Comparison of ENCODE assay signal across 11 mouse cellular contexts in the genomic region with DNA sequence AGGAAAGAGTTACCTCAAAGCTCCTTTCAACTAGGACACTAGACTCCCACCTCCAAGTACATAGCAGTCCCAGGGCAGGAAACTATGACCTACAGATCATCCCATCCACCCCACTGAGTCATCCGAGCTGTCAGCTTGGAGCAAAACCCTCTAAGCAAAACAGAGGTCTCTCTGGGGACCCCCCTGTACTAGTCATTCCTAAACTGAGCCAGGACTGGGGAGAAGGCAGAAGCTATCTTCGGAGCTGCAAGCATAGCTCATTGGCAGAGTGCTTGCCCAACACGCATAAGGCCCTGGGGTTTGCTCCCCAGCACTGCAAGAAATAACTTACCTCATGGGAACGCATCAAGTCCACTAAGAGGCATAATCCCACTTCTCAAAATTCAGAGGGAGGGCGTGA. TPM values are rescaled to one million over a fixed set of nuclear protein-coding genes. Genes with fewer than 3 reads are reported as not detected.
DNase-seq lines count a peak whose midpoint lies in the region; ATAC-seq lines count a peak whose summit lies in the region.
"Had no signal": no experiment of that assay in that cellular context is flagged by ENCODE, and none has a peak within 500 bp of the region (broad histone marks: within the 10 kb centered on the region; RNA-seq: fewer than 3 reads in every experiment).

No protein-coding gene starts in this region.

- peaks cover 29% of the 10 kb centered on the region for H3K4me1 ChIP-seq in forebrain, embryonic 14.5 days (ENCODE audit: control insufficient read depth, insufficient read depth, low read length)
- H3K4me1 ChIP-seq in forebrain, embryonic 12.5 days = peaks cover 36% of the 10 kb centered on the region
- peaks cover 28% of the 10 kb centered on the region for H3K4me1 ChIP-seq in lung, embryonic 16.5 days (replicated peaks; ENCODE audit: control insufficient read depth, insufficient read depth, low read length)

- no peaks in the 10 kb centered on the region for H3K27me3 ChIP-seq in forebrain, embryonic 14.5 days (replicated peaks; ENCODE audit: control insufficient read depth, insufficient read depth, low read length)
- H3K27me3 ChIP-seq in forebrain, embryonic 12.5 days = no peaks in the 10 kb centered on the region
- H3K27me3 ChIP-seq in lung, embryonic 16.5 days (ENCODE audit: control insufficient read depth, insufficient read depth, low read depth, low read length) = no peaks in the 10 kb centered on the region

- peaks cover 46% of the 10 kb centered on the region for H3K36me3 ChIP-seq in forebrain, embryonic 14.5 days (ENCODE audit: control insufficient read depth, insufficient read depth, low read length)
- H3K36me3 ChIP-seq in forebrain, embryonic 12.5 days (replicated peaks) = peaks cover 52% of the 10 kb centered on the region
- H3K36me3 ChIP-seq in lung, embryonic 16.5 days (ENCODE audit: control insufficient read depth, insufficient read depth, low read length) = peaks cover 28% of the 10 kb centered on the region

- ATAC-seq in forebrain, embryonic 14.5 days = no peak
- ATAC-seq in forebrain, embryonic 12.5 days (ENCODE audit: low FRiP score) = no peak
- no peak for ATAC-seq in lung, embryonic 16.5 days (ENCODE audit: low read depth)
- ATAC-seq: inflammation-experienced regulatory T-cells, adult 6 months had no signal

- WGBS in forebrain, embryonic 14.5 days = 90% methylated on average over 5 of the region's 5 CpGs
- WGBS in forebrain, embryonic 12.5 days = 90% methylated on average over 5 of the region's 5 CpGs
- 66% methylated on average over 5 of the region's 5 CpGs for WGBS in lung, embryonic 16.5 days

- H3K27ac ChIP-seq in forebrain, embryonic 14.5 days (ENCODE audit: low read depth, low read length) = no peak overlapping the region
- H3K27ac ChIP-seq in forebrain, embryonic 12.5 days = no peak overlapping the region
- H3K27ac ChIP-seq in lung, embryonic 16.5 days (ENCODE audit: low read length) = peak overlapping the region; percentile 30
- H3K27ac ChIP-seq: left cerebral cortex, adult 2 months had no signal

- peak overlapping the region; percentile 96; the same call in 1 of the 2 replicates for H3K4me2 ChIP-seq in forebrain, embryonic 14.5 days (ENCODE audit: low read length)
- H3K4me2 ChIP-seq in forebrain, embryonic 12.5 days = no peak overlapping the region
- peak overlapping the region; percentile 90 for H3K4me2 ChIP-seq in lung, embryonic 16.5 days (ENCODE audit: low read depth, low read length)

- H3K9me3 ChIP-seq in forebrain, embryonic 14.5 days (replicated peaks; ENCODE audit: control insufficient read depth, low read length) = no peaks in the 10 kb centered on the region
- no peaks in the 10 kb centered on the region for H3K9me3 ChIP-seq in forebrain, embryonic 12.5 days
- H3K9me3 ChIP-seq in lung, embryonic 16.5 days (ENCODE audit: control insufficient read depth, low read length) = no peaks in the 10 kb centered on the region

- no peak for DNase-seq in forebrain, embryonic 14.5 days (ENCODE audit: low spot score)
- DNase-seq in lung, postnatal 10 days = no peak
- peak; percentile 49 for DNase-seq in gastrocnemius, postnatal 14 days
- peak; percentile 71 for DNase-seq in skeletal muscle tissue, adult 2 months (ENCODE audit: low read depth, low spot score)
- no peak for DNase-seq in urinary bladder, postnatal 10 days (ENCODE audit: low spot score)
- no peak for DNase-seq in frontal cortex, adult 2 months (ENCODE audit: extremely low spot score in 1 of 2, low spot score in 1 of 2)
- DNase-seq: cerebellum, adult 11 months had no signal

- H3K9ac ChIP-seq in forebrain, embryonic 14.5 days (ENCODE audit: low read length) = no peak overlapping the region
- H3K9ac ChIP-seq in forebrain, embryonic 12.5 days = no peak overlapping the region
- no peak overlapping the region for H3K9ac ChIP-seq in lung, embryonic 16.5 days (ENCODE audit: low read length)

- no peak overlapping the region for H3K4me3 ChIP-seq in forebrain, embryonic 14.5 days (ENCODE audit: low read depth, low read length)
- H3K4me3 ChIP-seq in forebrain, embryonic 12.5 days (replicated peaks) = no peak overlapping the region
- peak overlapping the region; percentile 4; the same call in 1 of the 2 replicates for H3K4me3 ChIP-seq in lung, embryonic 16.5 days (ENCODE audit: low read length)
- H3K4me3 ChIP-seq: left cerebral cortex, adult 2 months had no signal

- intact Hi-C loops in gastrocnemius, postnatal 14 days (cut with DNase I; ENCODE audit: low total_unique reads) = no loop called here

RNA-seq across cellular contexts. Expression of a gene that starts 3.4 kb away (rescaled TPM):
- 198 and 208 TPM in 2 replicates for polyA plus RNA-seq in forebrain, embryonic 14.5 days (2014; fragmentation: Nextera tagmentation; extraction: Ambion mirVana)
- polyA plus RNA-seq in forebrain, embryonic 12.5 days (2016; fragmentation: Nextera tagmentation; extraction: Ambion mirVana) = 320 and 356 TPM in 2 replicates
- polyA plus RNA-seq in lung, embryonic 16.5 days (2015; fragmentation: Nextera tagmentation; extraction: Ambion mirVana) = 150 and 155 TPM in 2 replicates
- total RNA-seq in gastrocnemius, postnatal 14 days (2021) = 10 to 100 TPM; 16.4 to 19.9 TPM
- polyA plus RNA-seq in frontal cortex, adult 2 months (2012; rRNA removed) = 108 and 113 TPM in 2 replicates

RNA-seq across cellular contexts. Expression of a gene that starts 21.0 kb away (rescaled TPM):
- polyA plus RNA-seq in forebrain, embryonic 14.5 days (2014; fragmentation: Nextera tagmentation; extraction: Ambion mirVana) = 1.7 and 2.5 TPM in 2 replicates
- 2.1 and 2.6 TPM in 2 replicates for polyA plus RNA-seq in forebrain, embryonic 12.5 days (2016; fragmentation: Nextera tagmentation; extraction: Ambion mirVana)
- polyA plus RNA-seq in lung, embryonic 16.5 days (2015; fragmentation: Nextera tagmentation; extraction: Ambion mirVana) = 4.0 and 4.5 TPM in 2 replicates
- total RNA-seq in gastrocnemius, postnatal 14 days (2021) = under 1 TPM; 0.14 to 0.16 TPM
- 1.5 and 2.0 TPM in 2 replicates for polyA plus RNA-seq in frontal cortex, adult 2 months (2012; rRNA removed)

RNA-seq across cellular contexts. Expression of a gene that starts 50.3 kb away (rescaled TPM):
- 22.0 and 25.6 TPM in 2 replicates for polyA plus RNA-seq in forebrain, embryonic 14.5 days (2014; fragmentation: Nextera tagmentation; extraction: Ambion mirVana)
- 19.4 and 23.4 TPM in 2 replicates for polyA plus RNA-seq in forebrain, embryonic 12.5 days (2016; fragmentation: Nextera tagmentation; extraction: Ambion mirVana)
- polyA plus RNA-seq in lung, embryonic 16.5 days (2015; fragmentation: Nextera tagmentation; extraction: Ambion mirVana) = 35.2 and 35.5 TPM in 2 replicates
- total RNA-seq in gastrocnemius, postnatal 14 days (2021) = 10 to 100 TPM; 10.7 to 32.2 TPM
- polyA plus RNA-seq in frontal cortex, adult 2 months (2012; rRNA removed) = 227 and 230 TPM in 2 replicates

RNA-seq across cellular contexts. Expression of a gene that starts 51.8 kb away (rescaled TPM):
- polyA plus RNA-seq in forebrain, embryonic 14.5 days (2014; fragmentation: Nextera tagmentation; extraction: Ambion mirVana) = 15.2 and 19.8 TPM in 2 replicates
- 13.9 and 16.7 TPM in 2 replicates for polyA plus RNA-seq in forebrain, embryonic 12.5 days (2016; fragmentation: Nextera tagmentation; extraction: Ambion mirVana)
- 8.3 and 8.4 TPM in 2 replicates for polyA plus RNA-seq in lung, embryonic 16.5 days (2015; fragmentation: Nextera tagmentation; extraction: Ambion mirVana)
- total RNA-seq in gastrocnemius, postnatal 14 days (2021) = 1 to 10 TPM; 6.5 to 6.9 TPM
- 13.6 and 13.7 TPM in 2 replicates for polyA plus RNA-seq in frontal cortex, adult 2 months (2012; rRNA removed)

Comparison
In these comparisons a context has a peak if more than half of its experiments do, and no peak if none do; other contexts are left out.
1. DNase-seq: peak in gastrocnemius, postnatal 14 days (single experiment) and skeletal muscle tissue, adult 2 months (single experiment); none in forebrain, embryonic 14.5 days (single experiment), lung, postnatal 10 days (single experiment), urinary bladder, postnatal 10 days (single experiment) and frontal cortex, adult 2 months (0 of 2).